Mouse (Mus musculus) kidney, embryonic 16.5 days (tissue): ENCODE data around the gene Arhgap24. TPM values are rescaled to one million over a fixed set of nuclear protein-coding genes. Genes with fewer than 3 reads are reported as not detected.
"Not testable (repeated sequence)": the region's sequence is repeated elsewhere in the genome, so short reads cannot be mapped to it uniquely, and the experiment has no call there.

Source experiments
- ATAC-seq: fragments of 200-750 bp; cut with Nextera tagmentation; 2 replicates; pipeline ENCODE4 v1.8.0; 2017; ENCODE audit warnings: moderate TSS enrichment; ENCODE audit not compliant: low FRiP score, low TSS enrichment
- H3K27ac ChIP-seq: fragments of 300-500 bp; sonication (generic); 2 replicates; pipeline ENCODE4 v1.5.1; 2014; ENCODE audit warnings: low read length
- H3K27me3 ChIP-seq: fragments of 300-500 bp; sonication (generic); 2 replicates; pipeline ENCODE4 v1.6.1; 2014; ENCODE audit warnings: low read length, control low read depth, mixed read lengths; ENCODE audit not compliant: insufficient read depth
- H3K36me3 ChIP-seq: fragments of 300-500 bp; sonication (generic); 2 replicates; pipeline ENCODE4 v1.6.1; 2014; ENCODE audit warnings: low read length, control low read depth, mixed read lengths; ENCODE audit not compliant: insufficient read depth
- H3K4me1 ChIP-seq: fragments of 300-500 bp; sonication (generic); 2 replicates; pipeline ENCODE4 v1.6.1; 2014; ENCODE audit warnings: low read length, control low read depth, mixed read lengths; ENCODE audit not compliant: insufficient read depth
- H3K4me2 ChIP-seq: fragments of 300-500 bp; sonication (generic); replicated peaks from 2 replicates; pipeline ENCODE4 v1.6.1; 2014; ENCODE audit warnings: low read depth, low read length
- H3K4me3 ChIP-seq: fragments of 300-500 bp; sonication (generic); 2 replicates; pipeline ENCODE4 v1.5.1; 2014; ENCODE audit warnings: mild to moderate bottlenecking, low read length
- H3K9ac ChIP-seq: fragments of 300-500 bp; sonication (generic); replicated peaks from 2 replicates; pipeline ENCODE4 v1.6.1; 2014; ENCODE audit warnings: low read length
- H3K9me3 ChIP-seq: fragments of 300-500 bp; sonication (generic); 2 replicates; pipeline ENCODE4 v1.6.1; 2016; ENCODE audit warnings: low read length, control low read depth
- WGBS: fragments of 180-500 bp; shearing (Covaris S2); extraction: QIAGEN DNeasy Blood & Tissue Kit; methylation state at CpG from one replicate; pipeline ENCODE4 v1.1.7; 2014; 5-methylcytosine and 5-hydroxymethylcytosine counted together
- polyA plus RNA-seq: library from polyadenylated mRNA; unstranded; fragments of >200 nt; fragmentation: Nextera tagmentation; extraction: Ambion mirVana; gene quantifications from 2 replicates; pipeline ENCODE4 v1.2.1, GENCODE M21; 2015

Gene Arhgap24
- polyA plus RNA-seq, 1 experiment from 2014 or later: 104 TPM

DNA sequence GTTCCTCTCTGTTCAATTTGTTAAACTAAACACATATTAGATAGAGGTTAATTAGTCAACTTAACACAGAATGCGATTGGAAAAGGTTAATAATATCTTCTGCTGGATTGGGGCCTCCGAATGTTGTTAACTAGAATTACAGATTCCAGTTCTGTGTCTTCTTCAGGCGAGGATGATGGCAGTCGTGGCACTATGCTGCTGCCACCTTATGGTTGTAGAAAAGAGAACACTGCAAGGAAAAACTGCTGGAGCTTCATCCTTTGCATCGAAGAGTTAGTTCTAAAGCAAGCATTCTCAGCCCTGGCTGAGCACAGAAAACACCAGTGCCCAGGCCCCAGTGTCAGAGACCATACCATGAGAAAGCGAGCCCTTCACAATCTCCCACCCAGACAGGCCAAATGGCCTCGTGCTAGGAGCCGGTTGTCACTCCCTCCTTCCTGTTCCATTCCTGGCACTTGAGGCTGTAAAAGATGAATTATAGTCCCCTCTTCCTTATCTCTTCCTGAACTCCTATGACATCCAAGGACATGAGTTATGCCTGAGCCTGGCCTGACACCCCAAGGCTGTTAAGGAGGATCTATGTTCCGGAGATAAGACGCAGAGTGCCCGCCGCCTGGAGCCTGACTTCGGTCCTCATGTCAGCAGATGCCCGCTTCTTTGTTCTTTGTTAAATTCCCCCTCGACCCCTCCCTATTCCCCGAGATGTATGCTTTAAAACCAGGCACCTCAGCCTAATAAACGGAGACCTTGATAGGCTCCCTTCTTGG is 462.9 kb downstream of the Arhgap24 start:
- ATAC-seq, H3K27ac ChIP-seq, H3K4me2 ChIP-seq, H3K36me3 ChIP-seq, H3K27me3 ChIP-seq, H3K9me3 ChIP-seq, H3K9ac ChIP-seq, H3K4me1 ChIP-seq, H3K4me3 ChIP-seq: not testable (repeated sequence)
- 75% methylated on average over 17 of the region's 17 CpGs for WGBS

DNA sequence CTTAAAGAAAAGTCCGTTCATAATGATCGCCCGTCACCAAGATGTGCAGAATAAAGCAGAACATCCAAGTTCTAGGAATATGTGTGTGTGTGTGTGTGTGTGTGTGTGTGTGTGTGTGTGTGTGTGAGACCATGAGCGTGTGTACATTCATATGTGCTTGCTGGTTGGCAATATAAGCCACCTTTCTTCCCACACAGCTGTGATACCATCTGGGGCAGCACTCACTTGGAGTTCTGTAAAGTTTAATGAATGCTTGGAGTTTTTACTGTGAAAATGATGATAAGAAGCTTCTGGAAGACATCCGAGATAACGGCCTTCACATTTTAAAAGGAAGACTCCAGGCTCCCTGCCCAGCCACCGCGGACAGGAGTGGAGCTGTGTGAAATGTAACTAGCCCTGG is 465.4 kb downstream of the Arhgap24 start:
- no peaks in the 10 kb centered on the region for H3K27me3 ChIP-seq
- no peak overlapping the region for H3K9ac ChIP-seq
- H3K36me3 ChIP-seq: no peaks in the 10 kb centered on the region
- ATAC-seq: no peak
- no peak overlapping the region for H3K27ac ChIP-seq
- H3K4me3 ChIP-seq: no peak overlapping the region
- WGBS: 82% methylated on average over 8 of the region's 8 CpGs
- 0 out of 2 replicates have a peak, but pooled peaks cover 4% of the 10 kb centered on the region for H3K9me3 ChIP-seq
- no peaks in the 10 kb centered on the region for H3K4me1 ChIP-seq
- no peak overlapping the region for H3K4me2 ChIP-seq

GRCm38 (mm10) chr5:102947061-102947711 is 466.0 kb downstream of the Arhgap24 start:
- Histone ChIP-seq H3K4me1 (no peaks in the 10 kb centered on the region), H3K36me3 (no peaks in the 10 kb centered on the region), H3K4me2 (no peak overlapping the region), H3K4me3 (no peak overlapping the region), H3K9me3 (0 out of 2 replicates have a peak, but pooled peaks cover 4% of the 10 kb centered on the region), H3K27ac (no peak overlapping the region), H3K27me3 (no peaks in the 10 kb centered on the region), H3K9ac (no peak overlapping the region)
- WGBS: 69% methylated on average over 8 of the region's 8 CpGs
- ATAC-seq: no peak
